Mouse (Mus musculus): ENCODE results near the gene Slc25a41. TPM values are rescaled to one million over a fixed set of nuclear protein-coding genes. Genes with fewer than 3 reads are reported as not detected.

Gene Slc25a41
- polyA plus RNA-seq, 1 experiment from 2014 or later: not detected

DNA sequence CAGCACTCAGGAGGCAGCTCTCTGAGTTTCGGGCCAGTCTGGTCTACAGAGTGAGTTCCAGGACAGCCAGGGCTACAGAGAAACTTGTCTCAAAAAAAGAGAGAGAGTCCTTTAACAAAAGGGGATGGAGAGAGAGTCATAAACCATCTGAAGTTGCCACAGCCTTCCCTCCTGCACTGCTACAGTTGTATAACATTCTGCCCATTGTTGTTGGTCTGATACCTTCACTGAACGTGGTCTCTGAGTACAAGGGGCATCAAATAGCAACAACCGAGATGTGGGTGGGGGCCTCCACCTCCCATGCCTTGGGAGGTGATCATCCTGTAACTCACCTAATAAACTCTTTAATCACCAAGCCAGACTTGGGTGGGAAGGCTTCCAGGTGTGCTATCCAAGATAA lies 55.8 kb downstream of the Slc25a41 start:
- H3K27me3 ChIP-seq (ENCODE audit: poor library complexity, severe bottlenecking): no peaks in the 10 kb centered on the region
- 80% methylated on average over 3 of the region's 3 CpGs for WGBS
- no peaks in the 10 kb centered on the region for H3K9me3 ChIP-seq
- peaks cover 3% of the 10 kb centered on the region; the same call in 1 of the 2 replicates for H3K4me1 ChIP-seq
- H3K4me3 ChIP-seq: no peak overlapping the region
- H3K36me3 ChIP-seq (replicated peaks): no peaks in the 10 kb centered on the region
- DNase-seq (ENCODE audit: extremely low spot score, low spot score): no peak
- H3K27ac ChIP-seq: no peak overlapping the region

DNA sequence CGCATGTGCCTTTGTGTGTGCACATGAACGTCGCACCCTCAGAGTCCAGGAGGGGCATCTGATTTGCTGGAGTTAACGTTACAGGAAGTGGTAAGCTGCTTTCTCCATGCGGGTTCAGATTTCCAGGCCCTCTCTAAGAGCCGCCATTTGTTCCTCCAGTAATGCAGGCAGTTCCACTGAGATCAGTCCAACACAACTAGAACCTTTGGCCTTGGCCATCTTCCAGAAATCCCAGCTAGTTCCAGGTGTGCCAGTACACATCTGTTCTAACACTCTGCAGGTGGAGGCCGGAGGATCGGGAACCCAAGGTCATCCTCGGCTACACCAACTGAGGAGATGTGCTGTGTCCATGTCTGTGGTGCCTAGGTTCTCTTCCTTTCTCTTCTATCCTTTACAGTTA lies 56.6 kb downstream of the Slc25a41 start:
- Histone ChIP-seq H3K9me3 (no peaks in the 10 kb centered on the region), H3K4me3 (no peak overlapping the region), H3K4me1 (peaks cover 3% of the 10 kb centered on the region; the same call in 1 of the 2 replicates), H3K27me3 (ENCODE audit: poor library complexity, severe bottlenecking) (no peaks in the 10 kb centered on the region), H3K36me3 (replicated peaks) (no peaks in the 10 kb centered on the region), H3K27ac (no peak overlapping the region)
- DNase-seq (ENCODE audit: extremely low spot score, low spot score): no peak
- WGBS: 87% methylated on average over 9 of the region's 9 CpGs

Other genes starting within 250 kb of the Slc25a41 start
- 7.8 and 9.6 TPM in 2 replicates for gene Rfx2, start 210.6 kb downstream of the Slc25a41 start, polyA plus RNA-seq (2016; fragmentation: Nextera tagmentation; extraction: Ambion mirVana)
- gene Acsbg2, start 167.2 kb downstream of the Slc25a41 start, polyA plus RNA-seq (2016; fragmentation: Nextera tagmentation; extraction: Ambion mirVana): not detected in 2 replicates
- gene 1700061G19Rik, start 166.2 kb downstream of the Slc25a41 start, polyA plus RNA-seq (2016; fragmentation: Nextera tagmentation; extraction: Ambion mirVana): 0.26 and 0.46 TPM in 2 replicates
- gene Mllt1, start 106.2 kb downstream of the Slc25a41 start, polyA plus RNA-seq (2016; fragmentation: Nextera tagmentation; extraction: Ambion mirVana): 72.7 and 74.6 TPM in 2 replicates
- not detected in 2 replicates for gene Acer1, start 59.5 kb downstream of the Slc25a41 start, polyA plus RNA-seq (2016; fragmentation: Nextera tagmentation; extraction: Ambion mirVana)
- 186 and 188 TPM in 2 replicates for gene Clpp, start 51.3 kb downstream of the Slc25a41 start, polyA plus RNA-seq (2016; fragmentation: Nextera tagmentation; extraction: Ambion mirVana)
- gene Alkbh7, start 44.3 kb downstream of the Slc25a41 start, polyA plus RNA-seq (2016; fragmentation: Nextera tagmentation; extraction: Ambion mirVana): 37.0 and 38.6 TPM in 2 replicates
- gene Pspn, start 41.6 kb downstream of the Slc25a41 start, polyA plus RNA-seq (2016; fragmentation: Nextera tagmentation; extraction: Ambion mirVana): 0.35 and 0.50 TPM in 2 replicates
- gene Gtf2f1, start 30.4 kb downstream of the Slc25a41 start, polyA plus RNA-seq (2016; fragmentation: Nextera tagmentation; extraction: Ambion mirVana): 82.3 and 83.9 TPM in 2 replicates
- 0.34 and 0.43 TPM in 2 replicates for gene Gm17949, start 30.2 kb downstream of the Slc25a41 start, polyA plus RNA-seq (2016; fragmentation: Nextera tagmentation; extraction: Ambion mirVana)
- 47.7 and 50.2 TPM in 2 replicates for gene Khsrp, start 10.1 kb downstream of the Slc25a41 start, polyA plus RNA-seq (2016; fragmentation: Nextera tagmentation; extraction: Ambion mirVana)
- 3.6 and 4.0 TPM in 2 replicates for gene Crb3, start 17.5 kb upstream of the Slc25a41 start, polyA plus RNA-seq (2016; fragmentation: Nextera tagmentation; extraction: Ambion mirVana)
- 10.0 and 10.6 TPM in 2 replicates for gene Slc25a23, start 18.2 kb upstream of the Slc25a41 start, polyA plus RNA-seq (2016; fragmentation: Nextera tagmentation; extraction: Ambion mirVana)
- 2.7 and 4.1 TPM in 2 replicates for gene Dennd1c, start 36.9 kb upstream of the Slc25a41 start, polyA plus RNA-seq (2016; fragmentation: Nextera tagmentation; extraction: Ambion mirVana)
- gene Tubb4a, start 46.1 kb upstream of the Slc25a41 start, polyA plus RNA-seq (2016; fragmentation: Nextera tagmentation; extraction: Ambion mirVana): 36.2 and 40.1 TPM in 2 replicates
- gene Tnfsf9, start 63.7 kb upstream of the Slc25a41 start, polyA plus RNA-seq (2016; fragmentation: Nextera tagmentation; extraction: Ambion mirVana): 10.6 and 11.3 TPM in 2 replicates
- gene Cd70, start 108.1 kb upstream of the Slc25a41 start, polyA plus RNA-seq (2016; fragmentation: Nextera tagmentation; extraction: Ambion mirVana): not detected in 2 replicates
- gene Tnfsf14, start 152.5 kb upstream of the Slc25a41 start, polyA plus RNA-seq (2016; fragmentation: Nextera tagmentation; extraction: Ambion mirVana): 0.15 and 0.16 TPM in 2 replicates
- 0.30 TPM in 1 of 2 replicates, not detected in the other for gene C3, start 186.5 kb upstream of the Slc25a41 start, polyA plus RNA-seq (2016; fragmentation: Nextera tagmentation; extraction: Ambion mirVana)
- gene Gpr108, start 206.8 kb upstream of the Slc25a41 start, polyA plus RNA-seq (2016; fragmentation: Nextera tagmentation; extraction: Ambion mirVana): 22.7 and 22.8 TPM in 2 replicates
- gene Trip10, start 207.8 kb upstream of the Slc25a41 start, polyA plus RNA-seq (2016; fragmentation: Nextera tagmentation; extraction: Ambion mirVana): 43.8 and 49.9 TPM in 2 replicates
- 1.4 and 1.7 TPM in 2 replicates for gene Vav1, start 237.4 kb upstream of the Slc25a41 start, polyA plus RNA-seq (2016; fragmentation: Nextera tagmentation; extraction: Ambion mirVana)